Mouse (Mus musculus) adrenal gland, postnatal 10 days (tissue): ENCODE results near the gene Elp5. TPM values are rescaled to one million over a fixed set of nuclear protein-coding genes. Genes with fewer than 3 reads are reported as not detected.
"Not testable (repeated sequence)": the region's sequence is repeated elsewhere in the genome, so short reads cannot be mapped to it uniquely, and the experiment has no call there.

Source experiments
- DNase-seq: peaks from one replicate; pipeline ENCODE4 v3.0.0; 2021; ENCODE audit warnings: mixed read lengths
- microRNA-seq: library from miRNA; unstranded; fragments of <30 nt; microRNA quantifications from one replicate; pipeline ENCODE4 v1.2.0, GENCODE M21; 2021
- total RNA-seq, 2 experiments: library from RNA; stranded (reverse); gene quantifications; 2 replicates each; pipeline ENCODE4 v1.2.3; 2021

Gene Elp5
- total RNA-seq, 2 experiments from 2014 or later = 66.8 to 71.4 TPM

- DNase-seq = peak; percentile 97
Observed at GRCm38 (mm10) chr11:69934169-69934568, 48.1 kb downstream of the Elp5 start.

DNA sequence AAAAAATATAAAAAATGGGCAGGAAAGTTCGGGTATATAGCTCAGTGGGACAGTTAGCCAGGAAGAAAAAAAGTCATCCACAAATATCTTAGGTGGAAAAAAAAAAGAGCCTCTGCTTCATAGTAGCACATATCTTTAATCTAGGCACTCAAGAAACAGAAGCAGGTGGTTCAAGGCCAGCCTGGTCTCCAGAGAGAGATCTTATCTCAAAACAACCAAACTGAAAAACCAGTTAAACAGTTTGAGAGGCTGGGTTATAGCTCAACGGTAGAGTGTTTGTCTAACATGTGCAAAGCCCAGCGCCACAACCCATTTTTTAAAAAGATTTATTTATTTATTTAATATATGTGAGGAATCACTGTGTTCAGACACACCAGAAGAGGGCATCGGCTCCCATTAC is 49.3 kb downstream of the Elp5 start:
- DNase-seq = no peak

GRCm38 (mm10) chr11:69932254-69932653 is 50.1 kb downstream of the Elp5 start:
- DNase-seq = no peak

- no peak for DNase-seq
Observed at GRCm38 (mm10) chr11:69931769-69932168, 50.5 kb downstream of the Elp5 start.

DNA sequence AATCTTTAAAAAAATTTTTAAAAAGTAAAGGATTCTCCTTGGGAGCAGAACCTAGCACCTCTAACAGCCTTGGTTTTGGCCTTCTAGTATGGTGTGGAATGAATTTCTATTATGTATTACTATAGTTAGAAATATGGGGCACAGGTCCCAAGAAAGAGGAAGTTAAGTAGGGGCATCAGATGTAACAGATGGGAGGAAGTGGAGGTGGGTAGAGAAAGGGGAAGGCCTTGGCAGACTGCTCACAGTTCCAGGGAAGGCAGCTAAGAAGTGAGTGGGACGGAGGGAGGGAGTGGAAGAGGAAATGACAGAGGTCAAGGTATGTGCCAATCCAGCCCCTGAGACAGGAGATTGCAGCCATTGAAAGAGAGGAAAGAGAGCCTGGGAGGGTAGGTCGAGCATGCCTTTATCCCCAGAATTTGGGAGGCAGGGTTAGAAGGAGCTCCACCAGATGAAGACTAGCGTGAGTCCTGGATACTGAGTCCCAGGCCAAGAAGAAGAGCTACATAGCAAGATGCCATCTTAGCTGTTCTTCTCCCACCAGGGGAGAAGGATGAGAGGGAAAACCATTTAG is 51.3 kb downstream of the Elp5 start:
- DNase-seq = no peak

DNA sequence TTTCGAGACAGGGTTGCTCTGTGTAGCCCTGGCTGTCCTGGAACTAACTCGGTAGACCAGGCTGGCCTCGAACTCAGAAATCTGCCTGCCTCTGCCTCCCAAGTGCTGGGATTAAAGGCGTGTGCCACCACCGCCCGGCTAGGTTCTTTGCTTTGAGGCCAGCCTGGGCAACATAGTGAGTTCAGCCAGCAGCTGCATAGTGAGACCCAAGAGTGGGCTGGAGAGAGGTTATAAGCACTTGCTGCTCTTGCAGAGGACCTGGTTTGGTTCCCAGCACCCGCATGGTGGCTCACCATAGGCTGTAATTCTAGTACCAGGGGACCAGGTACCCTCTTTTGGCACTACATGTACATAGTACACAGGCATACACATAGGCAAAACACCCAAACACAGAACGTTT is 52.1 kb downstream of the Elp5 start:
- DNase-seq = not testable (repeated sequence)

- DNase-seq = no peak
Observed at GRCm38 (mm10) chr11:69929712-69930111, 52.6 kb downstream of the Elp5 start.

DNA sequence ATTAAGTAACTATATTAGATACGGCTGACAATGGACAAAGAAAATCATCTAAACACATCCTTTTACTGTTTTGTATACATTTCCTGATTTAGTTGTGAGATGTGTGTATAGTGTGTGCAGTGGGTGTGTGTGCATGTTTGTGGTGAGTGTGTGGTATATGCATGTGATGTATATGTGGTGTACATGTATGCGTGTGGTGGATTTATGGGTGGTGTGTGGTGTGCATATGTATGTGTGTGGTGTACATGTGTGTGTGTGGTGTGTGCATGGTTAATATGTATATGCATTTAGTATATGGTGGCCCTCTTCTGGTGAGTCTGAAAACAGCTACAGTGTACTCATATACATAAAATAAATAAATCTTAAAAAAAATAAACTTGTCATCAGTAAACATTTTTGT is 54.8 kb downstream of the Elp5 start:
- DNase-seq = no peak

- peak; percentile 23 for DNase-seq
Observed at GRCm38 (mm10) chr11:69922796-69923195, 59.5 kb downstream of the Elp5 start.

- peak; percentile 16 for DNase-seq
Observed at GRCm38 (mm10) chr11:69922012-69922756, 60.1 kb downstream of the Elp5 start.

DNA sequence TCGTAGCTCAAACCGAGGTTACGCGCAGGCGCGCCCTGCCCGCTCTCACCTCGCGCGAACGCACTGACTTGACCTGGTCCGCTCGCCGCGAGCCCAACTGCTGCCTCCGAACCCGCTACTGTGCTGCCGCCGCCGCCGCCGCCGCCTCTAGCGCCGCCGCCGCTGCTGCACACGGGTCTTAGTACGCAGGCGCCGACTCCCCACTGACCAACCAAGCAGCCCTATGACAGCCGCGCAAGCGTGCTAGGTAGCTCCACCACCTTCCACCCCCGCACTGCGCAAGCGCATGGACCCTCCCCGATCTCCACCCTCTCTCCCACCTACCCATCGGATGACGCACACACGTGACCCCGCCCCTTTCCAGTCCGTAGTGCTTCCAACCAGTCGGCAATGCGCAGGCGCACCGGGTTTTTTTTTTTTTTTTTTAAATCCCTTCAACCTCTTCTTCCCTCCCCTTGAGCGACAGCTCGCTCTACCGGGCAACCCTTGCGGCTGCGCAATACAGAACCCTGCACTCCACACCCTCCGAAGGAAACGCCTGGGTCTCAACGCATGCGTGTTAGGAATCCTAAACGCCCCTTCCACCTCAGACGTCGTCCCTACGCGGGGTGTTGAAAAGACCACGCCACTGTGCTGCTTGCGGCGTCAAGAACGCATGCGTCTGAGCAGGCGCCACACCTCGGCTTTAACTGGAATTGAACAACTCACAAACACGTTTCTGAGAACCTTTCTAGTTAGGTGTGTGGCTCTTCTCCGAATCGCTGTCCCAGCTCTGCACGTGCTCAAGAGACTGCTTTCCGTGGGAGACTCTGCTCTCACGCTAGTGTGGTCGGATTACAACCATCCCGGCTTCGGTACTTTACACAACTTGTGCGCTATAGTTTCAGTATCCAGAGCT is 61.0 kb downstream of the Elp5 start, which contains the start of gene Eif5a:
Gene Eif5a (minus strand): TSS at position 845 of the 898 bp plus-strand sequence.
- peak; percentile 100 for DNase-seq

DNA sequence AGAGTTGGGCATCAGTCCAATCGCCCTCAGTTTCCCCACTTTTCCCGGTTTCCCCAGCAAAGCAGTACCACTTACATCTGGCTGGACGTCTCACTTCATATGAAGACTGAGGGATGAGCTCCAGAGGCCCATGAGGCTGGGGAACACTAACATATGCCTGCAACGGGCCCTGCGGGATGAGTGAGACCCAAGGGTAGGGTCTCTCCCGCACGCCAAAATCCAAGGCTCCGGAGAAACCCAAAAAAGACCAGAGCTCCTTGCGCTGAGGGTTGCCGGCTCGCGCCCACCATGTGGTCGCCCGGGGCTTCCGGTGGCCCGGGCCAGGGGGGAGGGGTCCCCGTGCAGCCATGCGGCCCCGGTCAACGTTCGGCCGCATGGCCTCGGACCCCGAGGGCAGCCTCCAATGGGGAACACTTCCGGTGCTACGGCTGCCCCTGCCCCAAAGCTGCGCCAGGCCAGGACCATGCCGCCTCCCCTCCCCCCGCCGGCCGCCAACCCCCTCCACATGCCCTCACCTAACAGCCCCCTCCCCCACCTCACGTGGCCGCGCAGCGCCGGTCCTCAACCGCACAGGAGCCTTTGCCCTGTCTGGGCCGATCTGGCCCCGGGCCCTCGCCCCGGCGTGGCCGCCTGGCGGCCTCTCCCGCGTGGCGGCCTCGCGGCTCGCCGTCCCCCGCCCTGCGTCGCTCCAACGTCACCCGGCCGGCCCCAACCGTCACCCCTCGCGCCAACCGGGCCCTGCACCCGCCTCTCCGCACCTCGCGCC is 61.9 kb downstream of the Elp5 start:
- DNase-seq = peak; percentile 66

GRCm38 (mm10) chr11:69919661-69920265 is 62.6 kb downstream of the Elp5 start:
- DNase-seq = peak; percentile 88

DNA sequence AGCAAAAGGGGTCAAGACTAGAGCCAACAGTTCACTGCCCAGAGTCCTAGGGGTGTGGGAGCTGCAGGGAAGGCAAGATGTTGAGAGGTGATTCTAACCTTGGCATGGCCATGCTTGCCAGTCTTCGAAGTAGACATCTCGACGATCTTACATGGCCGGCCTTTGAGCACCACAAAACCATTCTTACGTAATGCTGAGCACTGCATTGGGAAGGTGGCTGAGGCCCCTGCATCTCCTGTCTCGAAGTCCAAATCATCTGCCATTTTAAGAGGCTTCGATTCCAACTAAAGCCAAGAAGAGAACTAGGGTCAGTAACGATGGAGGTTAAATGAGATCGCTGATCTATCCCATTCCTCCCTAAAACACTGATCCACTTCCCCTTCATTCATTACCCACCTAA is 63.3 kb downstream of the Elp5 start:
- DNase-seq = no peak

Small RNAs within 50 kb of the gene (microRNA-seq; reads per million reads assigned to microRNA genes)
- gene Gm44349 = not detected
- gene Mir324 = 5,227 reads per million, percentile 89 among the genes with 10 or more reads in this experiment

Other genes starting within 250 kb of the Elp5 start
- 10 to 100 TPM; 53.9 to 67.5 TPM for gene Polr2a, start 223.9 kb downstream of the Elp5 start, total RNA-seq
- not detected for gene Slc35g3, start 220.5 kb downstream of the Elp5 start, total RNA-seq
- 10 to 100 TPM; 35.5 to 41.2 TPM for gene Zbtb4, start 216.6 kb downstream of the Elp5 start, total RNA-seq
- 1 to 10 TPM; 2.3 to 7.9 TPM for gene Chrnb1, start 186.6 kb downstream of the Elp5 start, total RNA-seq
- 1 to 10 TPM; 2.4 to 3.8 TPM for gene Fgf11, start 180.7 kb downstream of the Elp5 start, total RNA-seq
- gene Tmem102, start 176.9 kb downstream of the Elp5 start, total RNA-seq = 1 to 10 TPM; 1.0 TPM
- gene Gm39566, start 167.2 kb downstream of the Elp5 start, total RNA-seq = not detected
- not detected for gene Spem2, start 164.1 kb downstream of the Elp5 start, total RNA-seq
- not detected for gene Spem1, start 160.3 kb downstream of the Elp5 start, total RNA-seq
- gene Nlgn2, start 144.7 kb downstream of the Elp5 start, total RNA-seq = 10 to 100 TPM; 17.3 to 23.5 TPM
- gene Tmem256, start 144.0 kb downstream of the Elp5 start, total RNA-seq = 100 to 1,000 TPM; 137 to 145 TPM
- 10 to 100 TPM; 49.2 to 59.2 TPM for gene Plscr3, start 136.1 kb downstream of the Elp5 start, total RNA-seq
- under 1 TPM; 0.12 to 0.24 TPM for gene Tnk1, start 123.8 kb downstream of the Elp5 start, total RNA-seq
- not detected for gene Tmem95, start 104.5 kb downstream of the Elp5 start, total RNA-seq
- 1 to 10 TPM; 4.1 to 4.2 TPM for gene Kctd11, start 101.1 kb downstream of the Elp5 start, total RNA-seq
- 1 to 10 TPM; 4.3 to 4.7 TPM for gene Acap1, start 87.0 kb downstream of the Elp5 start, total RNA-seq
- gene 2810408A11Rik, start 81.5 kb downstream of the Elp5 start, total RNA-seq = 1 to 10 TPM; 3.1 to 3.2 TPM
- gene Neurl4, start 81.4 kb downstream of the Elp5 start, total RNA-seq = 10 to 100 TPM; 33.6 to 48.1 TPM
- 10 to 100 TPM; 42.3 to 43.1 TPM for gene Gps2, start 68.6 kb downstream of the Elp5 start, total RNA-seq
- gene Eif5a, start 60.6 kb downstream of the Elp5 start, total RNA-seq = 100 to 1,000 TPM; 578 to 644 TPM
- 10 to 100 TPM; 19.6 to 44.5 TPM for gene Ybx2, start 46.7 kb downstream of the Elp5 start, total RNA-seq
- 10 to 100 TPM; 67.6 to 81.9 TPM for gene Slc2a4, start 34.3 kb downstream of the Elp5 start, total RNA-seq
- gene Cldn7, start 17.7 kb downstream of the Elp5 start, total RNA-seq = 1 to 10 TPM in 1 of 2 experiments, under 1 TPM in 1; 0.70 to 1.2 TPM
- 100 to 1,000 TPM; 117 to 148 TPM for gene Ctdnep1, start 1.4 kb downstream of the Elp5 start, total RNA-seq
- 100 to 1,000 TPM; 339 to 345 TPM for gene Gabarap, start 8.6 kb upstream of the Elp5 start, total RNA-seq
- 10 to 100 TPM; 43.5 to 50.5 TPM for gene Phf23, start 13.3 kb upstream of the Elp5 start, total RNA-seq
- gene Dvl2, start 18.1 kb upstream of the Elp5 start, total RNA-seq = 10 to 100 TPM; 15.7 to 23.0 TPM
- gene Acadvl, start 32.9 kb upstream of the Elp5 start, total RNA-seq = 1,000 to 10,000 TPM; 1,467 to 1,540 TPM
- 10 to 100 TPM; 29.9 to 37.6 TPM for gene Dlg4, start 34.4 kb upstream of the Elp5 start, total RNA-seq
- gene Asgr1, start 71.6 kb upstream of the Elp5 start, total RNA-seq = 10 to 100 TPM; 35.0 to 76.1 TPM
- gene Asgr2, start 110.1 kb upstream of the Elp5 start, total RNA-seq = 10 to 100 TPM; 17.1 to 37.9 TPM
- gene Mgl2, start 147.8 kb upstream of the Elp5 start, total RNA-seq = 1 to 10 TPM; 2.1 to 2.5 TPM
- gene Clec10a, start 173.7 kb upstream of the Elp5 start, total RNA-seq = 1 to 10 TPM; 4.6 to 5.1 TPM
- 1 to 10 TPM; 1.3 to 2.5 TPM for gene Slc16a11, start 230.2 kb upstream of the Elp5 start, total RNA-seq
- 1 to 10 TPM; 3.8 to 6.2 TPM for gene Slc16a13, start 238.5 kb upstream of the Elp5 start, total RNA-seq
- gene Bcl6b, start 247.3 kb upstream of the Elp5 start, total RNA-seq = 10 to 100 TPM; 27.1 to 31.1 TPM